Mouse (Mus musculus): ENCODE measurements around the gene Nfil3.

Gene Nfil3

GRCm38 (mm10) chr13:52930582-52930981 lies 50.3 kb downstream of the Nfil3 start:
- DNase-seq: no peak

- peak; percentile 84 for DNase-seq
These were observed 51.4 kb downstream of the Nfil3 start, which contains the start of gene Auh for GRCm38 (mm10) chr13:52929209-52930171. Auh (minus strand) TSS chr13:52929681.

- DNase-seq: no peak
These were observed 52.5 kb downstream of the Nfil3 start for GRCm38 (mm10) chr13:52928392-52928791.

GRCm38 (mm10) chr13:52924457-52924856 lies 56.4 kb downstream of the Nfil3 start:
- no peak for DNase-seq

- DNase-seq: no peak
These were observed 58.9 kb downstream of the Nfil3 start for GRCm38 (mm10) chr13:52921966-52922365.

- no peak for DNase-seq
These were observed 59.6 kb downstream of the Nfil3 start for GRCm38 (mm10) chr13:52921065-52921825.

GRCm38 (mm10) chr13:52919790-52920352 lies 61.0 kb downstream of the Nfil3 start:
- no peak for DNase-seq

GRCm38 (mm10) chr13:52918333-52918732 lies 62.5 kb downstream of the Nfil3 start:
- DNase-seq: no peak

Data from right cerebral cortex, postnatal 14 days (tissue).